Mouse (Mus musculus) cortical plate, adult 2 months (tissue): Measurements from ENCODE around the gene Tuba1b. TPM values are rescaled to one million over a fixed set of nuclear protein-coding genes. Genes with fewer than 3 reads are reported as not detected.

ENCODE experiments used
- H3K27ac ChIP-seq: fragments of 200-500 bp; 2 replicates; pipeline ENCODE4 v1.5.1; 2012; ENCODE audit warnings: low read length, control low read depth, inconsistent platforms; ENCODE audit not compliant: insufficient read depth
- H3K4me1 ChIP-seq: fragments of 200-500 bp; 2 replicates; pipeline ENCODE4 v1.6.1; 2011; ENCODE audit warnings: low read length; ENCODE audit not compliant: control insufficient read depth, insufficient read depth
- H3K4me3 ChIP-seq: fragments of 200-500 bp; 2 replicates; pipeline ENCODE4 v1.5.1; 2011; ENCODE audit warnings: mild to moderate bottlenecking, low read length, control low read depth; ENCODE audit not compliant: insufficient read depth
- CTCF ChIP-seq: fragments of 200-500 bp; IDR thresholded peaks from 2 replicates; pipeline ENCODE4 v1.5.1; 2011; ENCODE audit warnings: mild to moderate bottlenecking, control low read depth, low read length; ENCODE audit not compliant: insufficient read depth; ENCODE audit errors: extremely low read depth
- POLR2A ChIP-seq: fragments of 200-500 bp; IDR thresholded peaks from 2 replicates; pipeline ENCODE4 v1.6.1; 2011; ENCODE audit warnings: mild to moderate bottlenecking, low read length, control low read depth; ENCODE audit not compliant: insufficient read depth; ENCODE audit errors: extremely low read depth
- polyA plus RNA-seq: library from polyadenylated mRNA; depleted of rRNA; stranded (reverse); fragments of >200 nt; gene quantifications from 2 replicates; pipeline ENCODE4 v1.2.3, GENCODE M21; 2012

The Tuba1b gene
- polyA plus RNA-seq, 1 experiment, result 1,231 TPM

DNA sequence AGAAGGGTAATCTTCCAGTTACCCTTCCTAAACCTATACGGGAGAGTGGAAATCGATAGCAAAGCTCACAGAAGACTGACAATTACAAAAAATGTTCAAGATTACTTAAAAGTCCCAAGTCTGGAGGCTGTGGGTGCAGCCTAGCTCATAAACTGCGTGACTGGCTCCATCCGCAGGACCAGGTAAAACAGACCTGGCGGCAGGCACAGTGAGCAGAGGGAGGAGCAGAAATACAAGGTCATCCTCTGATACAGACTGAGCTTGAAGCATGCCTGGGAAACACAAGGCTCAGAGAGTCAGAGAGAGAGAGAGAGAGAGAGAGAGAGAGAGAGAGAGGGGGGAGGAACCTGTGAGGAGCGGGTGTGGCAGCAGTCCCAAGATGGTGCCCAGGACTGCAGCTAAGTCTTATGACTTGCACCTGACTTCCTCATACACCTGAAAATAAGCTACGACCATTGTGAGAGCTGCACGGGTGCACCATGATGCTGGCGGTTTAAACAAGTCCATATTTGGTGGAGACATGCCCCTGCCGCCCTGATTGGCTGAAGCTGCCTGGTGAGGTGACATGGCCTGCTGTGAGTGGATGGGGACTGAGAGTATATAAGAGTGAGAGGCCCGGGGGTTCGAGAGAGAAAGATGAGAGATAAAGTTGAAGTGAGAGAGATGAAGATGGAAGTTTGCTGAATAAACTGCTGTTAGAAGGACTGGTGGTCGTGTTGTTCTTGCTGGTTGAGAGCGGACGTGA lies 37.4 kb upstream of the Tuba1b start:
- TF ChIP-seq POLR2A, result peak; percentile 15; the same call in 1 of the 2 replicates
- peak overlapping the region; percentile 10; the same call in 1 of the 2 replicates for H3K4me3 ChIP-seq
- peak overlapping the region; percentile 95 for H3K27ac ChIP-seq
- H3K4me1 ChIP-seq, result peaks cover 16% of the 10 kb centered on the region

GRCm38 (mm10) chr15:98971111-98971510 lies 36.7 kb upstream of the Tuba1b start:
- peak overlapping the region; percentile 10; the same call in 1 of the 2 replicates for H3K4me3 ChIP-seq
- peaks cover 16% of the 10 kb centered on the region for H3K4me1 ChIP-seq
- TF ChIP-seq POLR2A (peak; percentile 85), CTCF (no peak)
- peak overlapping the region; percentile 95 for H3K27ac ChIP-seq

DNA sequence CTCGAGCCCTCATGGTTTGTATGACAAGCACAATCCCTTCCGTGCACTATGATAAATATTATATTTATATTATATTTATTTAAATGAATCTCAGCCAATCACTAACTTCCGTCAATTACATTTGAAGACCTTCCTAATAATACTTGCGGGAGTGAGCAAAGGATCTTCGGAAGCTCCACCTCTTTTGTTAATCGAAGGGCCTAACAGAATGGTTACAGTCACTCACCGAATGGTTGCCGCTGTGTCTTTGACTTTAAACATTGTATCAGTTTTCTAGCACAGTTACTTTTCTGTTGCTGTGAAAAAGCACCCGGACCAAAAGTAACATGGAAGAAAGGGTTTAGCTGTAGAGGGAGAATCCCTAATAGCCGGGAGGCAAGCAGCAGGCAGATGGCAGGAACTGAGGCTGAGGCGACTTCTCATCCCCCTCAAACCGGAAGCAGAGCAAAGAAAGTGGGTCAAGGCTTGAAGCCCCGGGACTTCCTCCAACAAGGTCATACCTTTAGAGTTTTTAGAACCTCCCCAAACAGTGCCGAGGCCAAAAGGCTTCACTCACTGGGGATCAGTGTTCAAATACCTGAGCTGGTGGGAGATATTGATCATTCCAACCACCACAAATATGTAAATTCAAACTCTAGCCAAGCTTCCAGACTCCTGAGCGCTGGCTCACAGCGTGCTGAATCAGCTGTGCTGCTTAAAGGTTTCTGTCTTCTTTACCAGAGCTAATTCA lies 35.2 kb upstream of the Tuba1b start:
- peak overlapping the region; percentile 75 for H3K27ac ChIP-seq
- peaks cover 16% of the 10 kb centered on the region for H3K4me1 ChIP-seq
- TF ChIP-seq POLR2A (no peak), CTCF (no peak)
- no peak overlapping the region for H3K4me3 ChIP-seq

DNA sequence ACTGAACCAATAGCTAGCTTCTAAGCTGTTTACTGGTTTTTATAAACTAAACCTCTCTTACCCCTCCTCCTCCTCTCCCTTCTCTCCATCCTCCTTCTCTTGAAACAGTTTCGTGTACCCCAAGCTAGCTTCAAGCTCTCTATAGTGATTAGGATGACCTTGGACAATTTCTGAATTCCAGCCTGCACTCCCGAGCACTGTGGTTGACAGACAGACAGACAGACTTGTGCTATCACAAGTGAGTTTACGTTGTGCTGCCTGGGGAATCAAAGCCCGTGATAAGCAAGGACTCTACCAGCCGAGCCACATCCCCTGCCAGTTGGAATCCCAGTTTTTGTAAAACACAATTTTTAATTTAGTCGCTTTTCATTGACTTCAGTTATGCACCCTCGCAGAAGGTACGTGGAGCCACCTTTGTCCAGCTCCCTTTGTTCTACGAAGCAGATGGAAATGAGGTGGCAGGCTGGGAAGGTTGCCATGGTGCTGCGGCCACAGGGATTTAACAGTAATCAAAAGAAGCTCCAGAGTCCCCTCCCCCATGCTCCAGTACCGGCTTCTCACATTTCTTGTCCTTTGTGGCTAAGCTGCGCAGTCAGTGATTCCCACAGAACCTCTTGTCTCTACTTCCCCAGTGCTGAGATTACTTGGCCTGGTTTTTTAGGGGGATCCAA lies 34.5 kb upstream of the Tuba1b start:
- no peak overlapping the region for H3K4me3 ChIP-seq
- H3K4me1 ChIP-seq, result peaks cover 16% of the 10 kb centered on the region
- TF ChIP-seq CTCF (no peak), POLR2A (no peak)

DNA sequence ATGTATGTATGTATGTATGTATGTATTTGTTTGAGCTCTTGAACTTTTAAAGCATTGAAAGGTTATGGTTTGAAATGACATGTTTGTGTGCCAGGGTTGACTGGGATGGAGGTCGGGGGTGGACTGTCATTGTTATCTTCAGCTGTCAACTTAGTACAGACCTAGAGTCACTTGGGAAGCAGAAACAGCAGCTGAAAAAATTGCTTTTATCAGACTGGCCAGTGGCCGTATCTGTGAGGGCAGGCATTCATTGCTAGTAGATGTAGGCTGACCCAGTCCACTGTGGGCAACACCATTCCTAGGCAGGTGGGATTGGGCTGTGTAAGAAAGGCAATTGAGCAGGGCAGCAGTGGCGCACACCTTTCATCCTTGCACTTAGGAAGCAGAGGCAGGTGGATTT lies 25.2 kb upstream of the Tuba1b start:
- Histone ChIP-seq H3K4me3 (no peak overlapping the region), H3K27ac (no peak overlapping the region), H3K4me1 (no peaks in the 10 kb centered on the region; the same call in 1 of the 2 replicates)
- TF ChIP-seq CTCF, result no peak

More for the DNA sequence above, 34.5 kb upstream of the Tuba1b start:
- peak overlapping the region; percentile 45; the same call in 1 of the 2 replicates for H3K27ac ChIP-seq

DNA sequence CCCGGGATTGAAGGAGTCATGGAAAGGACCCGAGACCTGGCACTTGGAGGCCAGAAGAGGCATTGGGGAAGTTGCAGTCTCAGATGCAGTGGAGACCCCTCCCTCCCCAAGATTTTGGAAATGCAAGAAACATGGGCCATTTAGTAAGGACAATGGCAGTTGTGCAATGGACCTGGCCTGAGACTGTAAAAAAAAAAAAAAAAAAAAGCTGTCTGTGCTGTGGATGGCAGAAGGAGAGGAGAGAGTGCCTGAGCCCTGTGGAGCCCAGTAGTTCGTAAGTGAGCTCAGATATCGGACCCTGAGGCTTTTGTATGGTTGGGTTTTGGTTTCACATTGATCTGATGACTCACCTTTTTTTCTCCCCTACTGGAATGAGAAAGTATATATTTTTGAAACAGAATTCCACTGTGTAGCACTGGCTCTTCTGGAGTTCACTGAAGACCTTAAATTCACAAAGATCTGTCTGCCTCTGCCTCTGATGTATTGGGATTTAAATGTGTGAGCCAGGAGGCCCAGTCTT lies 24.6 kb upstream of the Tuba1b start:
- no peak for TF ChIP-seq CTCF
- no peak for TF ChIP-seq POLR2A
- Histone ChIP-seq H3K4me3 (no peak overlapping the region), H3K4me1 (peaks cover 1% of the 10 kb centered on the region; the same call in 1 of the 2 replicates), H3K27ac (no peak overlapping the region)

DNA sequence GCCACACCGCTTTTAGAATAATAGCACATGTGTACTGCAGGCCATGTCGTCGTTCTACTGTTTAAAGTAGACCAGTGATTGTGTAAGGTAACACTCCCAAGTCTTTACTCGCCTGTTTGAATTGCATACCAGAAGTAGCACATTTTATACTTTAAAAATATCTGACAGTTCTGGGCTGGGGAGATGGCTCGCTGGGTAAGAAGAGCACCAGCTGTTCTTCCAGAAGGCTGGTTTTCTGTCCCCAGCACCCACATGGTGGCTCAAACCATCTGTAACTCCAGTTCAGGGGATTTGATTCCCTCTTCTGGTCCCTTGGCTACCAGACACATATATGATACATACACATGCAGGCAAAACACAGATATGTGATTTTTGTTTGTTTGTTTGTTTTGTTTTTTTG lies 23.1 kb upstream of the Tuba1b start:
- H3K27ac ChIP-seq, result peak overlapping the region; percentile 56; the same call in 1 of the 2 replicates
- no peak overlapping the region for H3K4me3 ChIP-seq
- peaks cover 2% of the 10 kb centered on the region; the same call in 1 of the 2 replicates for H3K4me1 ChIP-seq
- no peak for TF ChIP-seq CTCF
- no peak for TF ChIP-seq POLR2A

- Histone ChIP-seq H3K4me1 (peaks cover 2% of the 10 kb centered on the region; the same call in 1 of the 2 replicates), H3K4me3 (no peak overlapping the region), H3K27ac (no peak overlapping the region)
- TF ChIP-seq POLR2A (no peak), CTCF (no peak)
Measured at GRCm38 (mm10) chr15:98956000-98956399, 21.6 kb upstream of the Tuba1b start.

- Histone ChIP-seq H3K4me1 (peaks cover 2% of the 10 kb centered on the region; the same call in 1 of the 2 replicates), H3K4me3 (peak overlapping the region; percentile 66; the same call in 1 of the 2 replicates), H3K27ac (peak overlapping the region; percentile 96)
- TF ChIP-seq POLR2A, result no peak
- TF ChIP-seq CTCF, result no peak
Measured at GRCm38 (mm10) chr15:98955324-98955723, 21.0 kb upstream of the Tuba1b start.
